Mouse (Mus musculus) brain, adult 2 months (tissue): ENCODE measurements at regions not wholly inside any gene's neighbourhood (a gene's known extent, or its start where the extent isn't known, plus 50 kb on each side); places are given as distances from the start of the nearest gene placed in this dataset.

Experiments
- DNase-seq: peaks from one replicate; pipeline ENCODE4 v3.0.0; 2011; ENCODE audit warnings: low read depth, low spot score

- DNase-seq = peak; percentile 1
Observed at GRCm38 (mm10) chr17:58503612-58504011, 487.6 kb downstream of the Pdzph1 start.

- peak; percentile 8 for DNase-seq
Observed at GRCm38 (mm10) chr17:58468920-58469319, 522.3 kb downstream of the Pdzph1 start.
